Mouse (Mus musculus) limb, embryonic 13.5 days (tissue): ENCODE data around the gene Cfap58. TPM values are rescaled to one million over a fixed set of nuclear protein-coding genes. Genes with fewer than 3 reads are reported as not detected.

Experiments used
- ATAC-seq: fragments of 200-750 bp; cut with Nextera tagmentation; 2 replicates; pipeline ENCODE4 v1.8.0; 2017; ENCODE audit warnings: low read depth, moderate number of reproducible peaks, moderate TSS enrichment; ENCODE audit not compliant: low FRiP score
- H3K27ac ChIP-seq: fragments of 300-500 bp; sonication (generic); 2 replicates; pipeline ENCODE4 v1.5.1; 2015; ENCODE audit warnings: inconsistent platforms, mild to moderate bottlenecking, moderate library complexity
- H3K27me3 ChIP-seq: fragments of 300-500 bp; sonication (generic); 2 replicates; pipeline ENCODE4 v1.6.1; 2015; ENCODE audit warnings: mild to moderate bottlenecking, inconsistent platforms
- H3K36me3 ChIP-seq: fragments of 300-500 bp; sonication (generic); 2 replicates; pipeline ENCODE4 v1.6.1; 2015; ENCODE audit warnings: inconsistent platforms, mild to moderate bottlenecking, moderate library complexity
- H3K4me1 ChIP-seq: fragments of 300-500 bp; sonication (generic); 2 replicates; pipeline ENCODE4 v1.6.1; 2015; ENCODE audit warnings: inconsistent platforms
- H3K4me2 ChIP-seq: fragments of 300-500 bp; sonication (generic); replicated peaks from 2 replicates; pipeline ENCODE4 v1.6.1; 2015; ENCODE audit warnings: inconsistent platforms, mild to moderate bottlenecking, moderate library complexity
- H3K4me3 ChIP-seq: fragments of 300-500 bp; sonication (generic); 2 replicates; pipeline ENCODE4 v1.5.1; 2015; ENCODE audit warnings: moderate library complexity, mild to moderate bottlenecking, inconsistent platforms
- H3K9ac ChIP-seq: fragments of 300-500 bp; sonication (generic); 2 replicates; pipeline ENCODE4 v1.6.1; 2015; ENCODE audit warnings: mild to moderate bottlenecking, inconsistent platforms
- H3K9me3 ChIP-seq: fragments of 300-500 bp; sonication (generic); 2 replicates; pipeline ENCODE4 v1.6.1; 2016; ENCODE audit warnings: inconsistent platforms
- WGBS: fragments of 180-500 bp; shearing (Covaris S2); methylation state at CpG from one replicate; pipeline ENCODE4 v1.1.7; 2015; 5-methylcytosine and 5-hydroxymethylcytosine counted together
- microRNA-seq: library from miRNA; unstranded; fragments of <30 nt; microRNA quantifications from one replicate; pipeline ENCODE4, GENCODE M21; 2016
- polyA plus RNA-seq: library from polyadenylated mRNA; unstranded; fragments of >200 nt; fragmentation: Nextera tagmentation; extraction: Ambion mirVana; gene quantifications from 2 replicates; pipeline ENCODE4 v1.2.1, GENCODE M21; 2015

Cfap58 gene
- polyA plus RNA-seq, 1 experiment from 2014 or later = not detected

DNA sequence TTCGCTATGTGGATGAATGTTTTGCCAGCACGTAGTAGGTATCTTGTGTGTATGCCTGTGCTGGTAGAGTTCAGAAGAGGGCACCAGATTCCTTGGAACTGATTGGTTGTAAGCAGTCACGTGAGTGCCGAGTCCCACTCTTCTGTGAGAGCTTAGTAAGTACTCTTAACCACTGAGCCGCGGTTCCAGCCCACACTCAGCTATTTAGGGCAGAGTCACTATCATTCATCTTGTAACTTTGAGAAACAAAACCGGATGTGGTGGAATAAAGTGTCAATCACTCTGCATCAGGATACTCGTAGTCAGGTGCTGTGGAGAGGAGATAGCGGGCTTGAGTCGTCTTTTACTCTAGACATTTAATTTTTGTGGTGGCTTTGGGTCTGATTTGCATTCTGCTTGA is 86.3 kb downstream of the Cfap58 start:
- WGBS = 88% methylated on average over 10 of the region's 10 CpGs
- Histone ChIP-seq H3K27me3 (peaks cover 10% of the 10 kb centered on the region; the same call in 1 of the 2 replicates), H3K9me3 (no peaks in the 10 kb centered on the region), H3K9ac (no peak overlapping the region), H3K4me1 (peaks cover 18% of the 10 kb centered on the region), H3K36me3 (no peaks in the 10 kb centered on the region), H3K27ac (no peak overlapping the region), H3K4me3 (no peak overlapping the region), H3K4me2 (no peak overlapping the region)
- ATAC-seq = no peak

DNA sequence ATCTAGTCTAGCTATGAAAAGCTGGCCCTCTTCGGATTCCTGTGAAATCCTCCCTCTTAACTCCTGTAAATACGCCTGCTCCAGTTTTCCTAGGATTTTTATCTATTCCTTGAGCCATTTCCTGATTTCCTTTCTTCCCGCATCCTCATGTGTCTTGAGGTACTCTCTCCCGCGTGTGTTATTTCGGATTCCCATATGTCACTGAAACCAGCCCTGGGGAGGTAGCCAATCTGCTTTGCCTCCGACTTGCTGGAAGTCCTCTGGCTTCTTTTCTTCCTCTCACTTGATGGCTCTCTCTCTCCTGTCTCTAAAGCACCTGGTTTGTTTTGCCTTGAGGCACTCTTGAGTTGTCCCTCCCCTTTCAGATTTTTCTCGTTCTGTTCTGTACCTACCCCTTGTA is 87.9 kb downstream of the Cfap58 start:
- Histone ChIP-seq H3K4me2 (no peak overlapping the region), H3K36me3 (no peaks in the 10 kb centered on the region), H3K27me3 (peaks cover 10% of the 10 kb centered on the region; the same call in 1 of the 2 replicates), H3K4me1 (0 out of 2 replicates have a peak, but pooled peaks cover 3% of the 10 kb centered on the region), H3K9me3 (no peaks in the 10 kb centered on the region), H3K4me3 (no peak overlapping the region), H3K9ac (no peak overlapping the region), H3K27ac (no peak overlapping the region)
- ATAC-seq = no peak
- 78% methylated on average over 8 of the region's 8 CpGs for WGBS

DNA sequence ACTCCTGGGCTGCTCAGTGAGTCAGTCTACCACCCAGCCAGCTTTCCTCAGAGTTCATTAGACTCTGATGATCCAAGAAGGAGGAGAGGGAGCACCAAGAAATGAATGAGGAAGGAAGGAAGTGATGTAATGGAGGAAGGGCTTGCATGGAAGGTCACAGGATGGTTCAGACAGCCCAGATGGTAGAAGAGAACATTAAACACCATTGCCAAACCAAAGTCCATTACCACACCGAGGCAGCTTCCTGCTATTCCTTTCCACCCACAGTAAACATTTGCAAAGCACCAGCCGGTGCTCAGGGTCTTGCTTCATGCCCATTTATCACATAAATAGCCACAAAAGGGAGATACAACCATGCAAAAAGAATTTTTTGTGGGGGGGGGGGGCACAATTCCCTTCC is 89.4 kb downstream of the Cfap58 start:
- Histone ChIP-seq H3K27me3 (peaks cover 10% of the 10 kb centered on the region; the same call in 1 of the 2 replicates), H3K9me3 (no peaks in the 10 kb centered on the region), H3K27ac (no peak overlapping the region), H3K36me3 (no peaks in the 10 kb centered on the region), H3K9ac (no peak overlapping the region), H3K4me1 (0 out of 2 replicates have a peak, but pooled peaks cover 3% of the 10 kb centered on the region), H3K4me2 (no peak overlapping the region), H3K4me3 (no peak overlapping the region)
- no peak for ATAC-seq
- WGBS = 74% methylated on average over 2 of the region's 2 CpGs

DNA sequence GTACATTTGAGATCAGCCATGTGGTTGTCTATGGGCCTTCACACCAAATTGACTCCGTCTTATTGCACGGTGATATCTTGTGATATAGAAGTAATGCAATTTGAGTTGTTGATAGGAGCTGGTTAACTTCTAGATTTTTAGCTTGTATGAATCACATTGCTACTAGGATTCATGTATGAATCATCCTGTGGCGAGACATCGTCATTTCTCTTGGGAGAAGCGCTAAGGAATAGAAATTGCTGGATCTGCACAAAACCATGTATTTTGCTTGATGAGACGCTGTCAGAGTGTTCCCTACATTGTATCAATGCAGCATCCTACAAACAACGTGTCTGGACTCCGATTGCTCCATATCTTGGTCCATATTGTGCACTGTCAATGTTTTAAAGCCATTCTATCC is 102.1 kb downstream of the Cfap58 start:
- Histone ChIP-seq H3K4me1 (peaks cover 10% of the 10 kb centered on the region), H3K36me3 (no peaks in the 10 kb centered on the region), H3K27ac (no peak overlapping the region), H3K4me3 (no peak overlapping the region), H3K27me3 (no peaks in the 10 kb centered on the region), H3K9ac (no peak overlapping the region), H3K9me3 (no peaks in the 10 kb centered on the region), H3K4me2 (no peak overlapping the region)
- WGBS = 91% methylated on average over 8 of the region's 8 CpGs
- ATAC-seq = no peak

DNA sequence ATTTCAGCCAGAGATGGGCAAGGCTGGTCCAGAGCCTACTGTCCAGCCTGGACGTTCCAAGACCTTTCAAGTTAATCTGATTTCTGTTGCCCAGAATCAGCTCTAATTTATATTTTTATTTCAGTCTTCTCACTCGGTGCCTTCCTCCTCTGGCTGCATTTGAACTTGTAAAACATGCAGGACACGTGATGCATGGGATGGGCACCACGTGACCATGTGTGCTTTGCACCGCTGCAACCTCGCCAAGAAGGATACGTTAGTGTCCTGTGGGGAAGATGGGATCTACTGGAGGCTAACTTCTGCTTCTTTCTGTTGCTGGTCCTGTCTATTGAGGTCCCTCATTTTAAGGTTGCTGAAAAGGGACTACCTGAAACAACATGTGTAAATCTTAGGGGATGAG is 109.8 kb downstream of the Cfap58 start:
- WGBS = 58% methylated on average over 7 of the region's 7 CpGs
- Histone ChIP-seq H3K4me3 (no peak overlapping the region), H3K9me3 (no peaks in the 10 kb centered on the region), H3K27me3 (no peaks in the 10 kb centered on the region), H3K36me3 (no peaks in the 10 kb centered on the region), H3K4me2 (no peak overlapping the region), H3K4me1 (peaks cover 36% of the 10 kb centered on the region), H3K27ac (no peak overlapping the region), H3K9ac (no peak overlapping the region)
- no peak for ATAC-seq

DNA sequence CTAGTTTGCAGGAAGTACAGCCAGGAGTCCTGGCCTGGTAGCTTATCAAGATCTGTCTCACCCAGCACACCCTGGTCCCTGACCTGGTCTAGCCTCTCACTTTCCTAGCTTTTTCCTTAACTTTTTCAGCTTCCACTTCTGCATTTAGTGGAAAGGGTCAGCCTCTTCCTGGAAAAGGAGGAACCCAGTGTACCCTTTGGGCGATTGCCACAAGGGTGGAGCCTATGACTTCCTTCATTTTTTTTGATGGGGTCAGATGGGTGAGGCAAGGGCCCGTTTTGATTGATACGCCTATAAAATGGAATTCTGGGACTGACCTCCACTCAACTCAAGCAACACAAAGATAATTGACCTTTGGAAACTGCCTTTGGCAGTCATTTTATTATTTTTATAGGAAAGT is 111.9 kb downstream of the Cfap58 start:
- Histone ChIP-seq H3K4me1 (peaks cover 39% of the 10 kb centered on the region), H3K4me3 (no peak overlapping the region), H3K36me3 (no peaks in the 10 kb centered on the region), H3K9ac (no peak overlapping the region), H3K27ac (no peak overlapping the region), H3K27me3 (no peaks in the 10 kb centered on the region), H3K9me3 (no peaks in the 10 kb centered on the region), H3K4me2 (no peak overlapping the region)
- no peak for ATAC-seq
- 22% methylated on average over 3 of the region's 3 CpGs for WGBS

DNA sequence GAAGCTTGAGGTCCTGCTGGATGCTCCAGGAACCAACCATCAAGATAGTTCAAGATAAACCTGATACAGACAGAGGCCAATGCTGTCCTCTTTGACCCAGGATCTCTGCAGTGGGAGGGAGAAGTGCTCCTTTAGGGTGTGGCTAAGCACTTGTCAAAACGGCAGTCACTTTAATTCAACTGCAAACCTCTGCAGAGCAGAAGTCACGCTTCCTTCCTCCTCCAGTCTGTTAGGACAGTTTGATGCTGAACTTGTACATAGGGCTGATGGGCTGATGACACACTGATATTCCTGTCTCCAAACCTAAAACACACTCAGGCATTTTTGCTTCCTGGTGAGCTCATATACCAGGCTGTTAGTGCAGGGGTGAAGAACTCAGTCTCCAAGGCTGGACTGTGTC is 125.8 kb downstream of the Cfap58 start:
- H3K36me3 ChIP-seq = no peaks in the 10 kb centered on the region
- no peak for ATAC-seq

DNA sequence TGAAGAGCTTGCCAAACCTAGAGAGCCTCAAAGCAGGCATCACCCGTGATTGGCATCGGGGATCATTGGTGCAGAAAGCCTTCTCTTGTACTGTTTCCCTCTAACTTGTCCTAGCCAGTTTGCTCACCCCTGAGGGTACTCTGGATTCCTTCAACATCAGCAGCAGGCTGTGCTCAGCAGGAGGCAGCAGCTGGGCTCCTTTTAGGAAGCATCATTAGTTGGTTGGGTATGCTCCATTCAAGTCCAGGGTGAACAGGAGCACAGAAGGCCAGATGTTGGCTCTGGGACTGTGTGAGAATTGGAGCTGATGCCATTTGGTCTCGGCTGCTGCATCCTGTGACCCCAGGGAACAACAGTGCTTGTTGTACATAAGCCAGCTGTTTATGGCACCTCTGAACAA is 142.2 kb downstream of the Cfap58 start:
- no peaks in the 10 kb centered on the region for H3K9me3 ChIP-seq
- H3K36me3 ChIP-seq = no peaks in the 10 kb centered on the region
- peak overlapping the region; percentile 52 for H3K27ac ChIP-seq
- ATAC-seq = peak; percentile 62; the same call in 1 of the 2 replicates
- no peak overlapping the region for H3K9ac ChIP-seq
- H3K4me1 ChIP-seq = peaks cover 39% of the 10 kb centered on the region
- no peak overlapping the region for H3K4me3 ChIP-seq
- peaks cover 7% of the 10 kb centered on the region for H3K27me3 ChIP-seq
- 50% methylated on average over 3 of the region's 3 CpGs for WGBS
- H3K4me2 ChIP-seq = no peak overlapping the region

More for the DNA sequence above, 125.8 kb downstream of the Cfap58 start:
- H3K9me3 ChIP-seq = no peaks in the 10 kb centered on the region
- H3K27ac ChIP-seq = no peak overlapping the region
- peaks cover 14% of the 10 kb centered on the region for H3K4me1 ChIP-seq
- peaks cover 14% of the 10 kb centered on the region for H3K27me3 ChIP-seq
- WGBS = 39% methylated on average over 2 of the region's 2 CpGs
- H3K9ac ChIP-seq = no peak overlapping the region
- no peak overlapping the region for H3K4me3 ChIP-seq
- no peak overlapping the region for H3K4me2 ChIP-seq

DNA sequence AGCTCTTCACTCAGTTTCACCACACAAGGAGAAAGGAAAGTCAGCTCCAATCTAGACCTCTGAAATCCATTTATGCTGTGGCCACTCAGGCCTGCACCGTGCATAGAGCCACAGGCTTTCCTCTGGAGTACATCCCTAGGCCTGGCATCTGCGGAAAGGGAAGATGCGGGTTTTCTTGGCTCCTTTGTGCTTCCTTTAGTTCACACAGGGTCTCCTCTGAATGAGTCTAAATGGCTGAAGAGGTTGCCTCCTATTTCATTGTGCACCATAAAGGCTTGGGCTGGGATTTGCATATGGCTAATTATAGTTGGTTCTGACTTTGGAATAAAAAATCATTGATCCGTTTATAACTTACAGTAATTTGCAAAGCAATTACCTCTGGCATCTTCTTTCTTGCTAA is 144.0 kb downstream of the Cfap58 start:
- H3K9me3 ChIP-seq = no peaks in the 10 kb centered on the region
- no peak overlapping the region for H3K27ac ChIP-seq
- peaks cover 3% of the 10 kb centered on the region; the same call in 1 of the 2 replicates for H3K27me3 ChIP-seq
- H3K36me3 ChIP-seq = no peaks in the 10 kb centered on the region
- no peak overlapping the region for H3K4me3 ChIP-seq
- H3K4me2 ChIP-seq = no peak overlapping the region
- H3K9ac ChIP-seq = no peak overlapping the region
- ATAC-seq = no peak
- 89% methylated on average over 4 of the region's 4 CpGs for WGBS
- peaks cover 39% of the 10 kb centered on the region for H3K4me1 ChIP-seq

Small RNAs within 50 kb of the gene (microRNA-seq; reads per million reads assigned to microRNA genes)
- not detected for gene Gm22240

Other genes with a start within 250 kb of the Cfap58 start
- 10.2 and 12.4 TPM in 2 replicates for gene Col17a1, start 245.6 kb upstream of the Cfap58 start, polyA plus RNA-seq
- 282 and 301 TPM in 2 replicates for gene Sfr1, start 206.0 kb upstream of the Cfap58 start, polyA plus RNA-seq
- gene Gsto1, start 82.7 kb upstream of the Cfap58 start, polyA plus RNA-seq = 177 and 181 TPM in 2 replicates
- gene Gsto2, start 72.1 kb upstream of the Cfap58 start, polyA plus RNA-seq = 1.3 and 1.7 TPM in 2 replicates
- 0.08 and 0.09 TPM in 2 replicates for gene Cfap43, start 18.4 kb upstream of the Cfap58 start, polyA plus RNA-seq
- gene Itprip, start 18.4 kb upstream of the Cfap58 start, polyA plus RNA-seq = 24.3 and 26.6 TPM in 2 replicates